Mouse (Mus musculus) hindbrain, embryonic 11.5 days (tissue): ENCODE data around the gene A030014E15Rik. TPM values are rescaled to one million over a fixed set of nuclear protein-coding genes. Genes with fewer than 3 reads are reported as not detected.
"Not testable (repeated sequence)": the region's sequence is repeated elsewhere in the genome, so short reads cannot be mapped to it uniquely, and the experiment has no call there.

Source experiments
- ATAC-seq: fragments of 200-750 bp; cut with Nextera tagmentation; 2 replicates; pipeline ENCODE4 v1.8.0; 2017; ENCODE audit warnings: mild to moderate bottlenecking, moderate TSS enrichment, moderate library complexity; ENCODE audit not compliant: low FRiP score
- DNase-seq: peaks from one replicate; pipeline ENCODE4 v3.0.0-alpha.2; 2015; ENCODE audit warnings: low spot score
- H3K27ac ChIP-seq: fragments of 300-500 bp; sonication (generic); 2 replicates; pipeline ENCODE4 v1.5.1; 2014; ENCODE audit warnings: mild to moderate bottlenecking, low read depth, low read length
- H3K27me3 ChIP-seq: fragments of 300-500 bp; sonication (generic); 2 replicates; pipeline ENCODE4 v1.6.1; 2014; ENCODE audit warnings: mild to moderate bottlenecking, low read length, moderate library complexity, mixed read lengths; ENCODE audit not compliant: control insufficient read depth, insufficient read depth
- H3K36me3 ChIP-seq: fragments of 300-500 bp; sonication (generic); 2 replicates; pipeline ENCODE4 v1.6.1; 2014; ENCODE audit warnings: mild to moderate bottlenecking, low read length, moderate library complexity, mixed read lengths; ENCODE audit not compliant: control insufficient read depth, insufficient read depth
- H3K4me1 ChIP-seq: fragments of 300-500 bp; sonication (generic); replicated peaks from 2 replicates; pipeline ENCODE4 v1.6.1; 2014; ENCODE audit warnings: low read length, mixed read lengths; ENCODE audit not compliant: control insufficient read depth, insufficient read depth
- H3K4me2 ChIP-seq: fragments of 300-500 bp; sonication (generic); replicated peaks from 2 replicates; pipeline ENCODE4 v1.6.1; 2014; ENCODE audit warnings: mild to moderate bottlenecking, low read depth, low read length
- H3K4me3 ChIP-seq: fragments of 300-500 bp; sonication (generic); 2 replicates; pipeline ENCODE4 v1.5.1; 2014; ENCODE audit warnings: low read depth, low read length
- H3K9ac ChIP-seq: fragments of 300-500 bp; sonication (generic); 2 replicates; pipeline ENCODE4 v1.6.1; 2014; ENCODE audit warnings: low read depth, low read length
- H3K9me3 ChIP-seq: fragments of 300-500 bp; sonication (generic); 2 replicates; pipeline ENCODE4 v1.6.1; 2016; ENCODE audit warnings: low read length; ENCODE audit not compliant: control insufficient read depth
- WGBS: fragments of 180-500 bp; shearing (Covaris S2); extraction: QIAGEN DNeasy Blood & Tissue Kit; methylation state at CpG from one replicate; pipeline ENCODE4 v1.1.7; 2014; 5-methylcytosine and 5-hydroxymethylcytosine counted together
- polyA plus RNA-seq: library from polyadenylated mRNA; unstranded; fragments of >200 nt; fragmentation: Nextera tagmentation; extraction: Ambion mirVana; gene quantifications from 2 replicates; pipeline ENCODE4 v1.2.1, GENCODE M21; 2014

A030014E15Rik gene
- polyA plus RNA-seq, 1 experiment from 2014 or later: not detected

DNA sequence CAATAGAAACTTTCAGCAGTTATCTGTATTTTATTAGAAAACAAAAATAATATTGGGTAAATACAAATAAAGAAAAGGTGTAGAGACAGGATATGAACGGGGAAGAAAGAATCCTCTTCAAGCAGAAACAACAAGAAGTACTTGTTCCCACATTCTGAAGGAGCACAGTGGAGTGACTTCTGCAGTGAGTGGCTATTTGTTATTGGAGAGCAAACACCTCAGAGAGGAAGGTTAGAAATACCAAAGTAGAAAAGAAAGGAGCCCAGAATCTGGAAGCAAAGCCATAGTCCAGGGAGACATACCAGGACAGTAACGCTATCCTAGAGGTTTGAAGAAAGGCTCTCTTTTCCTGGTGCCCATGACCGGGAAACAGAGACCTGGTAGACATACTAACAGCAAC, 5.8 kb downstream of the A030014E15Rik start:
- DNase-seq, H3K4me1 ChIP-seq, ATAC-seq, H3K4me2 ChIP-seq, H3K27ac ChIP-seq, H3K4me3 ChIP-seq, H3K36me3 ChIP-seq, H3K9ac ChIP-seq, H3K9me3 ChIP-seq, H3K27me3 ChIP-seq: not testable (repeated sequence)
- WGBS: 94% methylated on average over 2 of the region's 3 CpGs

GRCm38 (mm10) chr1:82931326-82931725, 6.6 kb downstream of the A030014E15Rik start, which contains the start of gene Gm6217:
Gene Gm6217 (minus strand): TSS chr1:82931399.
- not testable (repeated sequence) for H3K9ac ChIP-seq, H3K4me2 ChIP-seq, H3K4me1 ChIP-seq, ATAC-seq, H3K9me3 ChIP-seq, H3K27ac ChIP-seq, H3K27me3 ChIP-seq, DNase-seq, H3K36me3 ChIP-seq, H3K4me3 ChIP-seq
- no CpG with 5 or more reads among the region's 6 CpGs for WGBS

DNA sequence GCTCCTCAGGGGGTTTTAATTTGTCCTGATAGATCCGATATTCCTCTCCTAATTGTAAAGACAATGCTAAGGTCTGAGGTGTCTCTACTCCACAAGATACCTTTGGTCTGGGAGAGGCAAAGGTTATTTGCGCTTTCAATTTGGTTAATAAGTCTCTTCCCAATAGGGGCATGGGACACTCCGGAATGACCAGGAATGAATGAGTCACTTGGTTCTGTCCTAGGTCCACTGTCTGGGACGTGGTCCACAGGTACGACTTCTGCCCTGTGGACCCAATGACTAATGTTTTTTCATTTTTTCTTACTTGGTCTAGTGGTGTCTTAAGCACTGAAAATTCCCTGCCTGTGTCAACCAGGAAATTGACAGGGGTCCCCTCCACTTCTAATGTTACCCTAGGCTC, 13.9 kb downstream of the A030014E15Rik start:
- WGBS: 93% methylated on average over 5 of the region's 5 CpGs
- DNase-seq: no peak
- ATAC-seq: no peak
- Histone ChIP-seq H3K9ac (no peak overlapping the region), H3K4me2 (no peak overlapping the region), H3K4me1 (no peaks in the 10 kb centered on the region), H3K9me3 (no peaks in the 10 kb centered on the region), H3K27me3 (no peaks in the 10 kb centered on the region), H3K36me3 (no peaks in the 10 kb centered on the region), H3K27ac (no peak overlapping the region), H3K4me3 (no peak overlapping the region)

DNA sequence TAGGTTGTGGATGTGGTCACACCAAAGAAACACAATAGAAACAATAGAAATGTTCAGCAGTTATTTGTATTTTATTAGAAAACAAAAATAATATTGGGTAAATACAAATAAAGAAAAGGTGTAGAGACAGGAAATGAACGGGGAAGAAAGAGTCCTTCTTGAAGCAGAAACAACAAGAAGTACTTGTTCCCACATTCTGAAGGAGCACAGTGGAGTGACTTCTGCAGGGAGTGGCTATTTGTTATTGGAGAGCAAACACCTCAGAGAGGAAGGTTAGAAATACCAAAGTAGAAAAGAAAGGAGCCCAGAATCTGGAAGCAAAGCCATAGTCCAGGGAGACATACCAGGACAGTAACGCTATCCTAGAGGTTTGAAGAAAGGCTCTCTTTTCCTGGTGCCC, 17.8 kb downstream of the A030014E15Rik start:
- not testable (repeated sequence) for ATAC-seq
- 85% methylated on average over 1 of the region's 2 CpGs for WGBS

DNA sequence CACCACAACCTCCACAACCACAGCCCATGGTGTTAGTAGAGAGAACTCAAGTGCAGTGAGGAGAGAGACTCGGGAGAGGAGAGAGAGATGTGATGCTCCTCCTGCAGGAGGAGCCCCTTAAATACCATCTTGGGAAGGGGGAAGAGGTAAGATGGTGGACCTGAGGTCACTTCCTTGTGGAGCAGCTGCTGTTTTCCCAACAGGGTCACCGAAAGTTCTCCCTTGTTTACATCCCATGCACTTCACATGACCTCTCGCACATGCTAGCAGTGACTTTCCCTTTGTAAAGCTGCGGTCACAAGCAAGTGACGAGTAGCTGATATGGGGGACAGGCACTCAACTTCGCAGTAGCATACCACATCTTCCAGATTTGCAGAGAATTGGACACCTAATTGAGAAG, 18.6 kb downstream of the A030014E15Rik start, which contains the start of gene A030003K21Rik:
Gene A030003K21Rik, minus strand, starts transcription at position 94 of the 400 bp plus-strand sequence.
- H3K9me3 ChIP-seq, H3K27me3 ChIP-seq, ATAC-seq, H3K36me3 ChIP-seq, DNase-seq, H3K27ac ChIP-seq, H3K4me3 ChIP-seq, H3K4me2 ChIP-seq, H3K9ac ChIP-seq, H3K4me1 ChIP-seq: not testable (repeated sequence)
- no CpG with 5 or more reads among the region's 6 CpGs for WGBS

More for the DNA sequence above, 17.8 kb downstream of the A030014E15Rik start:
- H3K4me2 ChIP-seq, H3K4me1 ChIP-seq, H3K4me3 ChIP-seq, DNase-seq, H3K9ac ChIP-seq, H3K27ac ChIP-seq, H3K27me3 ChIP-seq, H3K9me3 ChIP-seq, H3K36me3 ChIP-seq: not testable (repeated sequence)

DNA sequence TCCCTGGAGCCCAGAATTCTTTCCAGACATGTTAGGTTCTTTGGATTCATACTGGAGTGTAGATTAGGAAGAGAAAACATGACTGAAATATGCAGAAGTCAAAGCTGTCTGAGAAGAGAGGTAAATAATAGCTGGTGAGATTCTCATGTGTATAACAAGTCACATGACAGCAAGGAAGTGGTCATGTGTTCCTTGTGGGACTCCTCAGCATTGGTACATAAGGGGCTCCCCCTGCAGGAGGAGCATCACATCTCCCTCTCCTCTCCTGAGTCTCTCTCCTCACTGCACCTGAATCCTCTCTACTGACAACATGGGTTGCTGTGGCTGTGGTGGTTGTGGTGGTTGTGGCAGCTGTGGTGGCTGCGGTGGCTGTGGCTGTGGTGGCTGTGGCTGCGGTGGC, 21.3 kb downstream of the A030014E15Rik start:
- not testable (repeated sequence) for ATAC-seq, H3K4me1 ChIP-seq, H3K9me3 ChIP-seq, H3K4me2 ChIP-seq, DNase-seq, H3K9ac ChIP-seq, H3K36me3 ChIP-seq, H3K27me3 ChIP-seq, H3K4me3 ChIP-seq, H3K27ac ChIP-seq
- WGBS: 100% methylated on average over 2 of the region's 2 CpGs

DNA sequence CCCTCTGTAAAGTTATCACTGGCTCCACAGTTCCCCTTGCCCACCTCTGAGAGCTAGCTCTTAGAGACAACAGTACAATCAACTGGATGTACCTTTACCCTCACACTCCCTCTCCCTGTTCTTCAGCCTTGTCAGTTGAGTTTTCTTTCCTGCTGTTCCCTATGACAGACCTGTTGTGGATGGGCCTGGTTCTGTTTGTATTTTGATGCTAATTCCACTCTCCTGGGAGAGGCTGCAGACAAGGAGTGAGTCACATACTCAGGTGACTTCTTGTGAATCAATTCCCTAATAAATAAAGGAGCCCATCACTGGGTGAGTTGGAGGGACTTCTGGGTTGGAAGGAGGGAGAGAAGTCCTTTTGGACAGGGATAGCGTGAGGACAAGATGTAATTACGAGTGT, 23.9 kb downstream of the A030014E15Rik start:
- Histone ChIP-seq H3K4me3 (no peak overlapping the region), H3K27me3 (no peaks in the 10 kb centered on the region), H3K9me3 (no peaks in the 10 kb centered on the region), H3K4me1 (no peaks in the 10 kb centered on the region), H3K27ac (no peak overlapping the region), H3K36me3 (no peaks in the 10 kb centered on the region), H3K4me2 (no peak overlapping the region), H3K9ac (no peak overlapping the region)
- DNase-seq (no peak), ATAC-seq (no peak)
- WGBS: 90% methylated on average over 2 of the region's 2 CpGs

GRCm38 (mm10) chr1:82955913-82956312, 31.2 kb downstream of the A030014E15Rik start, which contains the start of gene Gm7544:
Gene Gm7544 (minus strand): TSS chr1:82956013.
- H3K4me3 ChIP-seq, ATAC-seq, H3K27ac ChIP-seq, H3K36me3 ChIP-seq, H3K9me3 ChIP-seq, H3K4me1 ChIP-seq, H3K27me3 ChIP-seq, H3K9ac ChIP-seq, H3K4me2 ChIP-seq, DNase-seq: not testable (repeated sequence)

GRCm38 (mm10) chr1:82959870-82960385, 35.2 kb downstream of the A030014E15Rik start, which contains the start of gene Gm47955:
Gene Gm47955 (plus strand): TSS chr1:82960286.
- DNase-seq (no peak), ATAC-seq (no peak)

More at GRCm38 (mm10) chr1:82959870-82960385, 35.2 kb downstream of the A030014E15Rik start, which contains the start of gene Gm47955:
- H3K9ac ChIP-seq: no peak within 1 kb of the TSS
- H3K4me2 ChIP-seq: no peak within 1 kb of the TSS
- no peaks in the 10 kb centered on the region for H3K27me3 ChIP-seq
- H3K4me1 ChIP-seq: no peaks in the 10 kb centered on the region
- H3K4me3 ChIP-seq: no peak within 1 kb of the TSS
- 94% methylated on average over 11 of the region's 11 CpGs for WGBS
- no peak within 1 kb of the TSS for H3K27ac ChIP-seq
- no peaks in the 10 kb centered on the region for H3K9me3 ChIP-seq
- H3K36me3 ChIP-seq: no peaks in the 10 kb centered on the region
